Comparison of ENCODE assay signal across 12 mouse cellular contexts in genomic region chr12:54652346-54652745, GRCm38 (mm10). TPM values are rescaled to one million over a fixed set of nuclear protein-coding genes. Genes with fewer than 3 reads are reported as not detected.
DNase-seq lines count a peak whose midpoint lies in the region; ATAC-seq and TF ChIP-seq lines count a peak whose summit lies in the region.
"Had no signal": no experiment of that assay in that cellular context is flagged by ENCODE, and none has a peak within 500 bp of the region (broad histone marks: within the 10 kb centered on the region; RNA-seq: fewer than 3 reads in every experiment).

No protein-coding gene starts in this region.

- H3K4me1 ChIP-seq in forebrain, embryonic 15.5 days, result peaks cover 26% of the 10 kb centered on the region
- H3K4me1 ChIP-seq in forebrain, embryonic 16.5 days (replicated peaks; ENCODE audit: control insufficient read depth, insufficient read depth, low read length), result peaks cover 21% of the 10 kb centered on the region
- peaks cover 19% of the 10 kb centered on the region for H3K4me1 ChIP-seq in liver, adult 2 months (ENCODE audit: control insufficient read depth, insufficient read depth, low read length)
- H3K4me1 ChIP-seq in forebrain, embryonic 11.5 days (replicated peaks; ENCODE audit: control insufficient read depth, insufficient read depth, low read length), result peaks cover 3% of the 10 kb centered on the region; the same call in 1 of the 2 replicates

- no peaks in the 10 kb centered on the region for H3K27me3 ChIP-seq in forebrain, embryonic 15.5 days
- no peaks in the 10 kb centered on the region for H3K27me3 ChIP-seq in forebrain, embryonic 16.5 days (replicated peaks; ENCODE audit: control insufficient read depth, insufficient read depth, low read length)
- H3K27me3 ChIP-seq in liver, adult 2 months (ENCODE audit: control insufficient read depth, insufficient read depth, low read length), result no peaks in the 10 kb centered on the region
- H3K27me3 ChIP-seq in forebrain, embryonic 11.5 days (ENCODE audit: control insufficient read depth, insufficient read depth, low read length), result no peaks in the 10 kb centered on the region
- H3K27me3 ChIP-seq: Patski had no signal

- H3K9me3 ChIP-seq in forebrain, embryonic 15.5 days, result no peaks in the 10 kb centered on the region
- no peaks in the 10 kb centered on the region for H3K9me3 ChIP-seq in forebrain, embryonic 16.5 days (ENCODE audit: control insufficient read depth, low read length)
- H3K9me3 ChIP-seq in forebrain, embryonic 11.5 days (ENCODE audit: control insufficient read depth, low read length), result no peaks in the 10 kb centered on the region

- H3K36me3 ChIP-seq in forebrain, embryonic 15.5 days, result no peaks in the 10 kb centered on the region
- no peaks in the 10 kb centered on the region for H3K36me3 ChIP-seq in forebrain, embryonic 16.5 days (ENCODE audit: control insufficient read depth, insufficient read depth)
- H3K36me3 ChIP-seq in liver, adult 2 months (ENCODE audit: control insufficient read depth, insufficient read depth, low read length), result no peaks in the 10 kb centered on the region; the same call in 1 of the 2 replicates
- H3K36me3 ChIP-seq in forebrain, embryonic 11.5 days (ENCODE audit: control insufficient read depth, insufficient read depth, low read length), result no peaks in the 10 kb centered on the region

- DNase-seq in liver, adult 2 months (ENCODE audit: extremely low read depth, low read depth, low spot score), result peak; percentile 72
- DNase-seq in liver, result no peak
- peak; percentile 44 for DNase-seq in kidney, postnatal 10 days
- peak; percentile 29 for DNase-seq in thymus, postnatal 14 days
- DNase-seq in cerebellum, postnatal 36 days, result no peak
- no peak for DNase-seq in forebrain, embryonic 11.5 days (ENCODE audit: low spot score)
- DNase-seq: adrenal gland, postnatal 25 days; cerebellum, adult 9-11 months; right cerebral cortex, postnatal 4 days had no signal

- WGBS in forebrain, embryonic 15.5 days, result 89% methylated on average over 12 of the region's 12 CpGs
- WGBS in forebrain, embryonic 16.5 days, result 89% methylated on average over 12 of the region's 12 CpGs
- 63% methylated on average over 12 of the region's 12 CpGs for WGBS in liver, adult 2 months
- WGBS in forebrain, embryonic 11.5 days, result 90% methylated on average over 12 of the region's 12 CpGs

- peaks cover 3% of the 10 kb centered on the region; the same call in 1 of the 2 replicates for H3K79me2 ChIP-seq in liver, adult 2 months (ENCODE audit: control insufficient read depth, insufficient read depth, low read length)

- ATAC-seq in forebrain, embryonic 15.5 days (replicated peaks), result no peak
- ATAC-seq in forebrain, embryonic 16.5 days, result no peak
- no peak for ATAC-seq in forebrain, embryonic 11.5 days (replicated peaks; ENCODE audit: low FRiP score)
- ATAC-seq: Patski had no signal

- no peak overlapping the region for H3K9ac ChIP-seq in forebrain, embryonic 15.5 days (replicated peaks)
- H3K9ac ChIP-seq in forebrain, embryonic 16.5 days (replicated peaks; ENCODE audit: low read depth, low read length), result no peak overlapping the region
- no peak overlapping the region for H3K9ac ChIP-seq in liver, adult 2 months (ENCODE audit: low read depth, low read length)
- no peak overlapping the region for H3K9ac ChIP-seq in forebrain, embryonic 11.5 days (ENCODE audit: low read length)

- no peak overlapping the region for H3K4me2 ChIP-seq in forebrain, embryonic 15.5 days (replicated peaks)
- H3K4me2 ChIP-seq in forebrain, embryonic 16.5 days (ENCODE audit: low read length), result no peak overlapping the region
- no peak overlapping the region for H3K4me2 ChIP-seq in forebrain, embryonic 11.5 days (ENCODE audit: low read depth, low read length, severe bottlenecking)

- no peak for TF ChIP-seq CTCF in liver, adult 2 months (IDR thresholded peaks at IDR 0.05; ENCODE audit: low read depth, low read length)

- no peak overlapping the region for H3K4me3 ChIP-seq in forebrain, embryonic 15.5 days
- H3K4me3 ChIP-seq in forebrain, embryonic 16.5 days (replicated peaks; ENCODE audit: low read length), result no peak overlapping the region
- H3K4me3 ChIP-seq in liver, adult 2 months (ENCODE audit: insufficient read depth, low read depth, low read length), result no peak overlapping the region
- H3K4me3 ChIP-seq in forebrain, embryonic 11.5 days (ENCODE audit: low read depth, low read length), result no peak overlapping the region

- TF ChIP-seq POLR2A in liver, adult 2 months (IDR thresholded peaks at IDR 0.05; ENCODE audit: extremely low read depth, insufficient read depth, low read length), result no peak

- peak overlapping the region; percentile 11; the same call in 1 of the 2 replicates for H3K27ac ChIP-seq in forebrain, embryonic 15.5 days (replicated peaks)
- H3K27ac ChIP-seq in forebrain, embryonic 16.5 days (ENCODE audit: low read length), result no peak overlapping the region
- H3K27ac ChIP-seq in liver, adult 2 months (replicated peaks; ENCODE audit: insufficient read depth, low read depth, low read length), result no peak overlapping the region
- no peak overlapping the region for H3K27ac ChIP-seq in forebrain, embryonic 11.5 days (ENCODE audit: low read depth, low read length)

RNA-seq across cellular contexts. Expression of gene Sptssa, which starts 4.0 kb away (rescaled TPM):
- 156 and 171 TPM in 2 replicates for polyA plus RNA-seq in forebrain, embryonic 15.5 days (2015; fragmentation: Nextera tagmentation; extraction: Ambion mirVana)
- polyA plus RNA-seq in forebrain, embryonic 16.5 days (2015; fragmentation: Nextera tagmentation; extraction: Ambion mirVana), result 169 and 183 TPM in 2 replicates
- total RNA-seq in liver, adult 2 months (2014; rRNA removed), result 70.2 and 86.3 TPM in 2 replicates
- polyA plus RNA-seq in liver, adult 2 months (2012; rRNA removed), result 98.6 and 102 TPM in 2 replicates
- 170 and 179 TPM in 2 replicates for polyA plus RNA-seq in forebrain, embryonic 11.5 days (2014; fragmentation: Nextera tagmentation; extraction: Ambion mirVana)

RNA-seq across cellular contexts. Expression of gene Eapp, which starts 43.4 kb away (rescaled TPM):
- 90.8 and 94.2 TPM in 2 replicates for polyA plus RNA-seq in forebrain, embryonic 15.5 days (2015; fragmentation: Nextera tagmentation; extraction: Ambion mirVana)
- polyA plus RNA-seq in forebrain, embryonic 16.5 days (2015; fragmentation: Nextera tagmentation; extraction: Ambion mirVana), result 80.3 and 85.6 TPM in 2 replicates
- 12.4 and 17.1 TPM in 2 replicates for total RNA-seq in liver, adult 2 months (2014; rRNA removed)
- 15.9 and 24.6 TPM in 2 replicates for polyA plus RNA-seq in liver, adult 2 months (2012; rRNA removed)
- 76.1 and 78.4 TPM in 2 replicates for polyA plus RNA-seq in forebrain, embryonic 11.5 days (2014; fragmentation: Nextera tagmentation; extraction: Ambion mirVana)

Comparison
In these comparisons a context has a peak if more than half of its experiments do, and no peak if none do; other contexts are left out.
1. DNase-seq: peak in liver, adult 2 months (single experiment), kidney, postnatal 10 days (single experiment) and thymus, postnatal 14 days (single experiment); none in liver (single experiment), cerebellum, postnatal 36 days (0 of 2) and forebrain, embryonic 11.5 days (single experiment).